Mouse (Mus musculus): ENCODE measurements around the gene Zfp456. TPM values are rescaled to one million over a fixed set of nuclear protein-coding genes. Genes with fewer than 3 reads are reported as not detected.
"Not testable (repeated sequence)": the region's sequence is repeated elsewhere in the genome, so short reads cannot be mapped to it uniquely, and the experiment has no call there.

Gene Zfp456
- total RNA-seq (2014; rRNA removed) (0.57 and 1.1 TPM in 2 replicates), polyA plus RNA-seq (2015; fragmentation: Nextera tagmentation; extraction: Ambion mirVana) (0.18 and 0.23 TPM in 2 replicates)

- H3K4me1 ChIP-seq (ENCODE audit: insufficient read depth); H3K27ac ChIP-seq (ENCODE audit: low read depth, low read length); H3K27me3 ChIP-seq (ENCODE audit: insufficient read depth, low read length); H3K36me3 ChIP-seq (ENCODE audit: insufficient read depth); H3K9ac ChIP-seq; H3K9me3 ChIP-seq (ENCODE audit: low read length): not testable (repeated sequence)
- Histone ChIP-seq H3K4me2 (ENCODE audit: low read depth) (peak within 1 kb of the TSS; percentile 55), H3K4me3 (ENCODE audit: low read depth, low read length) (peak within 1 kb of the TSS; percentile 34)
- ATAC-seq (peak; percentile 88), DNase-seq (peak; percentile 46)
- WGBS, result 28% methylated on average over 13 of the region's 15 CpGs
These were observed at the start of gene Zfp456, which contains the start of gene Gm28041 for GRCm38 (mm10) chr13:67375050-67375911. Zfp456 (minus strand) TSS chr13:67375810. Gm28041 (minus strand) TSS chr13:67375733.

GRCm38 (mm10) chr13:67422532-67422931 lies 46.9 kb upstream of the Zfp456 start:
- not testable (repeated sequence) for H3K27me3 ChIP-seq (ENCODE audit: insufficient read depth, low read length); H3K4me3 ChIP-seq (ENCODE audit: low read depth, low read length); DNase-seq; H3K9me3 ChIP-seq (ENCODE audit: low read length); ATAC-seq; H3K27ac ChIP-seq (ENCODE audit: low read depth, low read length); H3K4me2 ChIP-seq (ENCODE audit: low read depth); H3K4me1 ChIP-seq (ENCODE audit: insufficient read depth); H3K36me3 ChIP-seq (ENCODE audit: insufficient read depth); H3K9ac ChIP-seq
- WGBS, result 83% methylated on average over 2 of the region's 2 CpGs

GRCm38 (mm10) chr13:67421207-67421857 lies 45.7 kb upstream of the Zfp456 start, which contains the start of gene Zfp459:
Zfp459 (minus strand) TSS chr13:67421418.
- Histone ChIP-seq H3K4me2 (ENCODE audit: low read depth) (peak within 1 kb of the TSS; percentile 61), H3K27me3 (ENCODE audit: insufficient read depth, low read length) (no peaks in the 10 kb centered on the region), H3K4me1 (ENCODE audit: insufficient read depth) (no peaks in the 10 kb centered on the region), H3K4me3 (ENCODE audit: low read depth, low read length) (peak within 1 kb of the TSS; percentile 46), H3K27ac (ENCODE audit: low read depth, low read length) (no peak within 1 kb of the TSS), H3K9ac (peak within 1 kb of the TSS; percentile 29), H3K9me3 (ENCODE audit: low read length) (no peaks in the 10 kb centered on the region), H3K36me3 (ENCODE audit: insufficient read depth) (no peaks in the 10 kb centered on the region)
- ATAC-seq, result peak; percentile 83
- TF ChIP-seq CTCF (IDR thresholded peaks at IDR 0.05; ENCODE audit: low read depth), result no peak
- WGBS, result under 1% methylated on average over 22 of the region's 22 CpGs
- DNase-seq, result peak; percentile 66

GRCm38 (mm10) chr13:67420558-67421206 lies 45.1 kb upstream of the Zfp456 start:
- Histone ChIP-seq H3K27ac (ENCODE audit: low read depth, low read length) (no peak overlapping the region), H3K27me3 (ENCODE audit: insufficient read depth, low read length) (no peaks in the 10 kb centered on the region), H3K4me2 (ENCODE audit: low read depth) (peak overlapping the region; percentile 61), H3K36me3 (ENCODE audit: insufficient read depth) (no peaks in the 10 kb centered on the region), H3K4me3 (ENCODE audit: low read depth, low read length) (peak overlapping the region; percentile 46), H3K9me3 (ENCODE audit: low read length) (no peaks in the 10 kb centered on the region), H3K9ac (peak overlapping the region; percentile 29), H3K4me1 (ENCODE audit: insufficient read depth) (no peaks in the 10 kb centered on the region)
- DNase-seq (peak; percentile 8), ATAC-seq (peak; percentile 56; the same call in 1 of the 2 replicates)
- TF ChIP-seq CTCF (IDR thresholded peaks at IDR 0.05; ENCODE audit: low read depth), result no peak
- WGBS, result 35% methylated on average over 11 of the region's 11 CpGs

- Histone ChIP-seq H3K9me3 (ENCODE audit: low read length) (no peaks in the 10 kb centered on the region), H3K9ac (no peak overlapping the region), H3K4me3 (ENCODE audit: low read depth, low read length) (no peak overlapping the region), H3K27ac (ENCODE audit: low read depth, low read length) (no peak overlapping the region), H3K27me3 (ENCODE audit: insufficient read depth, low read length) (no peaks in the 10 kb centered on the region), H3K36me3 (ENCODE audit: insufficient read depth) (no peaks in the 10 kb centered on the region), H3K4me2 (ENCODE audit: low read depth) (no peak overlapping the region), H3K4me1 (ENCODE audit: insufficient read depth) (no peaks in the 10 kb centered on the region)
- 87% methylated on average over 3 of the region's 3 CpGs for WGBS
- no peak for DNase-seq
- no peak for ATAC-seq
- TF ChIP-seq CTCF (IDR thresholded peaks at IDR 0.05; ENCODE audit: low read depth), result no peak
These were observed 41.2 kb upstream of the Zfp456 start for GRCm38 (mm10) chr13:67416811-67417210.

DNA sequence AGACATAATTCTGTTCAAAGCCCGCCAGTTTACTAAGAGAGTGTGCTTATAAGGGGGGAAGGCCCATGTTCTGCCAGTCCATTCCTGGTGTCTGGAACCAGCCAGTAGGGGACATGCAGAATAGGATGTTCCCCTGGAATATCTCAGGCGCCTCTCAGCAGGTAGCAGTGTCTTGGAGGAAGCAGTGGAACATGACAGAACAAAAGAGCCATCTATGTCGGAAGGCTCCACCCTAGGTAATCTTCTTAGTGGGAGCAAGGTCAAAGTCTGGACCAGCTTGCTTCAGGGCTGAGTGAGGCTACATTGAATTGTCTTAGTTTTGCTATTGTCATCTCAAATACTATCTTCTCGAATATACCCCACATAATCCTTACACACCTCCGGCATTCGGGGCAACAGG lies 40.1 kb upstream of the Zfp456 start:
- DNase-seq (no peak), ATAC-seq (no peak)
- no peaks in the 10 kb centered on the region for H3K36me3 ChIP-seq (ENCODE audit: insufficient read depth)
- H3K9ac ChIP-seq, result no peak overlapping the region
- H3K4me2 ChIP-seq (ENCODE audit: low read depth), result no peak overlapping the region
- 93% methylated on average over 6 of the region's 6 CpGs for WGBS
- H3K4me1 ChIP-seq (ENCODE audit: insufficient read depth), result no peaks in the 10 kb centered on the region
- no peaks in the 10 kb centered on the region for H3K9me3 ChIP-seq (ENCODE audit: low read length)
- H3K27me3 ChIP-seq (ENCODE audit: insufficient read depth, low read length), result no peaks in the 10 kb centered on the region
- H3K27ac ChIP-seq (ENCODE audit: low read depth, low read length), result no peak overlapping the region
- H3K4me3 ChIP-seq (ENCODE audit: low read depth, low read length), result no peak overlapping the region
- no peak for TF ChIP-seq CTCF (IDR thresholded peaks at IDR 0.05; ENCODE audit: low read depth)

Data from forebrain, postnatal 0 days (tissue).